ENCODE assay signal across 15 mouse cellular contexts in the genomic region with DNA sequence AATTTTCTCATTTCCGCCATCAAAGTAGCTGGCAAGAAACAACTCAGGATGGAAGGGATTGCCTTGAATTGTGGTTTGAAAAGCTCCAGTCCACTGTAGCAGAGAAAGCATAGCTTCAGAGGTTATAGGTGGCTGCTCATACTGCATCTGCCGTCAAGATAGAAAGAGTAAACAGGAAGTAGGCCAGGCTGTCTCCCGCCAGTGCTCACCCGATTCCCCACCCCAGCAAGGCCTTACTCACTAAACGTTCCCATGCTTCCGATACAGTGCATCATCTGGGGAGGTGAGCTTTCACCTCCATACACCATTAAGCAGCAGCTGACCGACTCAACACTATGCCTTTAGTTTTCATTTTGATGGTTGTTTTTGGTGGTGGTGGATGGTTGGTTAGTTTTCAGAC.
"Had no signal": no experiment of that assay in that cellular context is flagged by ENCODE, and none has a peak within 500 bp of the region (broad histone marks: within the 10 kb centered on the region; RNA-seq: fewer than 3 reads in every experiment).

No protein-coding gene starts in this region.

- H3K9me3 ChIP-seq: limb, embryonic 12.5 days; midbrain, embryonic 13.5 days; neural tube, embryonic 12.5 days had no signal

- H3K27ac ChIP-seq: kidney, postnatal 0 days; layer of hippocampus, adult 2 months; limb, embryonic 12.5 days; liver, embryonic 14.5 days; midbrain, embryonic 13.5 days; neural tube, embryonic 12.5 days had no signal

- ATAC-seq: intestine, embryonic 16.5 days; midbrain, embryonic 13.5 days had no signal

- H3K27me3 ChIP-seq: limb, embryonic 12.5 days; midbrain, embryonic 13.5 days; neural tube, embryonic 12.5 days had no signal

- H3K4me1 ChIP-seq: limb, embryonic 12.5 days; midbrain, embryonic 13.5 days; neural tube, embryonic 12.5 days had no signal

- H3K9ac ChIP-seq: limb, embryonic 12.5 days; liver, embryonic 14.5 days; midbrain, embryonic 13.5 days; neural tube, embryonic 12.5 days had no signal

- H3K36me3 ChIP-seq: limb, embryonic 12.5 days; midbrain, embryonic 13.5 days; neural tube, embryonic 12.5 days had no signal

- H3K4me3 ChIP-seq: layer of hippocampus, adult 2 months; limb, embryonic 12.5 days; midbrain, embryonic 13.5 days; myocyte; neural tube, embryonic 12.5 days had no signal

- H3K4me2 ChIP-seq: limb, embryonic 12.5 days; midbrain, embryonic 13.5 days; neural tube, embryonic 12.5 days had no signal

- DNase-seq: kidney, adult 8-10 months; kidney, postnatal 36 days; liver; lung, adult 18-20 months; retina, postnatal 1 day; right cerebral cortex, postnatal 4 days; spleen, adult 18-20 months had no signal
